Mouse (Mus musculus) CD8-positive naive resting alpha-beta T cell, adult 57 days (primary cell): ENCODE data around the gene Pou4f2. TPM values are rescaled to one million over a fixed set of nuclear protein-coding genes. Genes with fewer than 3 reads are reported as not detected.

Experiments
- total RNA-seq: library from RNA; stranded (reverse); gene quantifications from one replicate; pipeline ENCODE4 v1.2.4, GENCODE M21; 2023

The Pou4f2 gene
- total RNA-seq: not detected

GRCm38 (mm10) chr8:78436071-78436651 lies at the start of gene Pou4f2:
Pou4f2 (minus strand) TSS chr8:78436645.

Other genes with a start within 250 kb of the Pou4f2 start
- not detected for gene Ttc29, start 223.3 kb downstream of the Pou4f2 start, total RNA-seq
- 62.2 TPM for gene Rbmxl1, start 72.3 kb upstream of the Pou4f2 start, total RNA-seq
- 28.5 TPM for gene Slc10a7, start 72.7 kb upstream of the Pou4f2 start, total RNA-seq